Mouse (Mus musculus) lung, adult 18-20 months (tissue): ENCODE data around the gene Parp3.

Source experiments
- DNase-seq, 2 experiments: peaks; one replicate each; pipeline ENCODE4 v3.0.0; 2022; ENCODE audit warnings: mixed read lengths in 2 of 2

The Parp3 gene

DNA sequence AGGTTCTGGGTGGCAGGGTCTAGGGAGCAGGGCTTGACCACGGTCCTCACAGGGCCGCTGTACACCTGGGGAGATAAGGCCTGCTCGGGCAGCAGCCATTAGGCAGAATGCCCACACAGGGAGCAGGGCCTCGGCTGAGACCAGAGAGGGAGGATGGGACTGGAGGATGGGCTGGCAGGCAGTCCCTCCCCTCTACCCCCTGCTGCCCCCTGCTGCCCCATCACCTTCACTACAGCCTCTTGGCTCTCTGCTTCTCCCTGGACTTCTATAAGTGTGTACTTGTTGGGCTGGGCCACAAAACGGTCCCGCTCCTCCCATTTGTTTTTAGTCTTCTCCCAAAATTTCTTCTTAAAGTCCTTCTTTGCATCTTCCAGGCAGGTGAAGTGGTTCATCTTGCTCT lies 2.3 kb downstream of the Parp3 start:
- peak; percentile 76 to 81 for DNase-seq

- DNase-seq: no peak
Observed at GRCm38 (mm10) chr9:106473753-106474105, 3.0 kb downstream of the Parp3 start.

DNA sequence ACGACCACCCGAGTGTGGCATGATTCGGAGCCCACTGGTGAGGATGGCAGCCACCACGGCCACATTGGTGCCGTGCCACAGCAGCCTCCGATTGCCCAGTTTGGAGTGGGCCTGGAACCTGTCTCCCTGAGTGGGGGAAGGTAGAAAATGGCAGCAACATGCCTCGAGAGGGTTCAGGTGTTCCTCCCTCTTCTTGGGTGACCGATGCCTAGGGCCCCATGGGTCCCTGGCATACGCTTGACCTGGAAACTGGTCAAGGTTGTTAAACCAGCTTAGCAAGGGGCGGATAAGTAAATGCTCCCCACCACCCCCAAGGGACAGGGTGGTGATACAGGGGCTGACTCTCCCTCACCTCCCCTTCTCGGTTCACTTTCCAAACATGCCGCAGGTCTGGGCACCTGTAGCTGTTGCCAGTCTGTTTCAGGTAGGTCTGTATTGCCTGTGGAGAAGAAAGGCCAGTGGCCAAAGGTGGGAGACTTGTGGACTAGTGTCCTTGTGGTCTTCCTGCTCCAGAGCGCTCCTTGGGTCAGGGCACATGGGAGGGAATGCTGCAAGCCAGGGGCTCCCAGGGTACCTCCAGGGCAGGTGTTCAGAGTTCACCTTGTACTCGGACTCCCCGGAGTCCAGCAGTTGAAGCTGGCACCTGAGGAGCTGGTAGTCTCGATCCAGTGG lies 3.5 kb downstream of the Parp3 start:
- no peak for DNase-seq

DNA sequence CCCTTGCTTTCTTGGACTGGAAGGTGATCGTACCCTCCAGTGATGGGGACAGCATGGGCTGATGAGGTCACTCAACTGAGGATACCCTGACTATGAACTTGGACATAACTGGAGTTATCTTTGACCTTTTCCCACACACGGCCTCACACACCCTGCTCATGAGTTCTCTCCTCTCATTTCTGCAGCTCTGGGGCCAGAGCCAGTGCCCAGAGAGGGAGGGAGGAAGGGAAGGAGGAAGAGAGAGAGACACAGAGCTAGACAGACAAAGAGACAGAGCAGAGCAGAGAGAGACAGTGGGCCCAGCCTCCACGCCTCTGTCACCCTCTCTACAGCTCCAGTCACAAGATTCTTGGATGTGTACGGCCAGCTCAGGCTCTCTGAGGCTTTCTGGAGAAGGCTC lies 4.4 kb downstream of the Parp3 start:
- no peak for DNase-seq

- peak; percentile 69 to 79 for DNase-seq
Observed at GRCm38 (mm10) chr9:106471892-106472291, 4.9 kb downstream of the Parp3 start.

DNA sequence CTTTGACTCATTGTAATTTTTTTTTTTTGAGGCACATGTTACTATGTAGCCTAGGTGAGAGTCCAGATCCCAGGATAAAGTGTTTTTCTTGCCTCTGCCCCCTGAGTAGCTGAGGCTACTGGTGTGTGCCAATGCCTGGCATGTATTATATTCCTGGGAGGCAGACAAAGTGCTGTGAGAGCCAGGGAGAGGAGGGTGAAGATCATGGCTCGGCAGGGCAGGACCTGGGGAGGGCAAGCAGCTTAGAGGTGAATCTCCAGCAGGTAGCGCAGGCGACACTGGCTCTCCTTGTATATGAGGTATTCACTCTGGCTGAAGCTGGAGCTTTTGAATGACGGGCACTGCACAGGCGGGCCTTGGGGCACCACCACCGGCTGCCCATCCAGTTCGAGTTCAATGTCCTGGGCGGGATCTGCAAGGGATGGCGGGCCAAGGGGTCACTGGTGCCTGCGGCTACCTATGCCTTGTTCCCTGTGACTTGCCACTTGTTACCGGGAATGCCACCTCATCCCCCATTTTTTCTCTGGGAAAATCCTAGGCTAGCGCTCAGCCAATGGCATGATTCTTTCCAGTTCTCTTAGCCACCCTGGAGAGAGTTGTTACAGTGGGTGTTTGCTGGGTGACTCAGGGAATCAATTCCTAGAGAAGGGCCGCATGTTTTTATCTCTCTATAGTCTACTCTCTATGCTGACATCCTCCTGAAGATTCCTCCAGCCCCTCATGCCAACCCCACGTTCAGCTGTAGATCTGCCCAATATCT lies 5.6 kb downstream of the Parp3 start:
- DNase-seq: no peak

GRCm38 (mm10) chr9:106469776-106470175 lies 7.0 kb downstream of the Parp3 start:
- DNase-seq: no peak

DNA sequence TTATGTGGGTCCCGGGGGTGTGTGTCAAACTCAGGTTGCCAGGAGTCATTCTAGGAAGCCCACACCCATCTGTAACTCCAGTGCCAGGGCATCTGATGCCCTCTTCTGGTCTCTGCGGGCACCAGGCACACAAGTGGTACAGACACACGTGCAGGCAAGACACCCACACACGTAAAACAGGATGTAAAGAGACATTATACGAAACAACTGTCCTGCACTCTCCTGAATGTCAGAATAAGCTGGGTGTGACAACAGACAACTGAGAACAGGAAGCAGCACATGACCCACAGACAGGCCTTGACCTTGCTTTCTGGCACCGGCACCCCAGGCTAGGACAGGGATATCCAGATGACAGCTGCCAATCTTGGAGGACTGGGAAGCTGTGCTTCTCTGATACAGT lies 7.4 kb downstream of the Parp3 start:
- no peak for DNase-seq

GRCm38 (mm10) chr9:106467746-106468145 lies 9.0 kb downstream of the Parp3 start:
- no peak for DNase-seq

- no peak for DNase-seq
Observed at GRCm38 (mm10) chr9:106466721-106467120, 10.0 kb downstream of the Parp3 start.

GRCm38 (mm10) chr9:106465571-106466200 lies 11.1 kb downstream of the Parp3 start, which contains the start of gene Gpr62:
Gpr62 (minus strand) TSS chr9:106465938.
- no peak for DNase-seq

DNA sequence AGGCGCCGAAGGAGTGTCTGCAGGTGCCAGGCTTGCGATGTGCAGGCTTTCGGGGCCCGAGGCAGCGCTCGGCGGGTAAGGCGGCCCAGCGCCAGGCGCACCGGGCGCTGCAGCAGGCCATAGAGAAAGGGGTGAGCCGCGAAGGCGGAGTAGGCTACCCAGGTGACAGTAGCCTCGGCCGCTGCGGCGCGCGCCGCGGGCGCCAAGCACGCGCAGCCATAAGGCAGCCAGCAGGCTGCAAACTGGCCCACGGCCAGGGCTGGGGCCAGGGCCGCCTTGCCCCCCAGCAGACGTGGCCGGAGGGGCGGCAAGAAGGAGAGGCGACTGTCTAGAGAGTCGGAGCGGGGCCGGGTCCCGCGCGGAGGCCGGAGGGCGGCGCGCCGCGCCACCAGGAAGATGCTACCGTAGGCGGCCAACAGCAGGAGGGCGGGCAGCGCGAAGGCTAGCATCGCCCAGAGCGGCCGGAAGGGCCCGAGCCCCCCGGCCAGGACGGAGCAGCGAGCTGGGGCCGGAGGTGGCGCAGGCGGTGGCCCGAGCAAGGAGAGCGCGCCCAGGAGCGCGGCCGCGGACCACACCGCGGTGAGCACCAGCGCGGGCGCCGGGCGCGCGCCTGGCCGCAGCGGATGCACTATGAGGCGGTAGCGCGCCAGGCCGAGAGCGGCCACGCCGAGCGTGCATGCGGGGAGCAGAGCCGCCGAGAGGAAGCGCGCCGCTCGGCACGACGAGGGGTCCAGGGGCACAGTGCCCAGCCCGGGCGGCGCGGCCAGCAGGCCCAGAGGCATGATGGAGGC lies 11.8 kb downstream of the Parp3 start:
- no peak for DNase-seq

DNA sequence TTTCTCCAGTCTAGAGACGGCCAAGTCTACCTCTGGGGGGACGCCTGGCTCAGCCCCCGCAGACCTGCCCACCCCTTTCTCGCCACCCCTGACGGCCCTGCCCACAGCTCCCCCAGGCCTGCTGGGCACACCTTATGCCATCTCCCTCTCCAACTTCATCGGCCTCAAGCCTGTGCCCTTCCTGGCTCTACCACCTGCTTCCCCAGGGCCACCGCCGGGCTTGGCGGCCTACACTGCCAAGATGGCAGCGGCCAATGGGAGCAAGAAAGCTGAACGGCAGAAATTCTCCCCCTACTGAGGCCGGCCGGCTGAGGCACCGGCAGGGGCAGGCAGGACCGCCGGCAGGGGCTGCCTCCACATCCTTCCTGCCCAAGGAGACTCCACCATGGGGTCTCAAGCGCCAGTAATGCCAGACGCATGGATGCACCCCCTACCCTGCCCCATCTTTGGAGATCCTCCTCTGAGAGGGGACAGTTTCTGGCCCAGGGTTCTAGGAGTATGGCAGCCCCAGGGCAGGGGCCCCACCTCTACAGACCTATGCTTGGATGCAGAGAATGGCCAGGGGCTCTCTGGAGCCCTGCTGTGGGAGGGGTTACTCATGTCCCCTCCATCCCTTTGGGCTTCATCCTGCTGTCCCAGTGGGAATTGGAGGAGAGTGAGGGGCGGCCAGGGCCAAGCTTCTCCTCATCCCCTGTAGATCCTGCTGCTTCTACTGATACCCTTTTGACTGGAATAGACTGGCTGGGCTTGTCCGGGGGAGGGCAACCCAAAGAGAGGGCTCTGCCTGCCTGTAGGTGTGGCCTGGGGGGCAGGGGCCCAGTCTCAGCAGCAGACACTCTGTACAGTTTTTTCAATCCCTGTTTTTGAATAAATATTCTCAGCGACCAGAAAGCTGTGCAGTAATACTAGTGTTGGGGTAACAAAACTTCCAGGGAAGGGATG lies 13.4 kb downstream of the Parp3 start:
- no peak for DNase-seq

- no peak for DNase-seq
Observed at GRCm38 (mm10) chr9:106462430-106462800, 14.3 kb downstream of the Parp3 start.

DNA sequence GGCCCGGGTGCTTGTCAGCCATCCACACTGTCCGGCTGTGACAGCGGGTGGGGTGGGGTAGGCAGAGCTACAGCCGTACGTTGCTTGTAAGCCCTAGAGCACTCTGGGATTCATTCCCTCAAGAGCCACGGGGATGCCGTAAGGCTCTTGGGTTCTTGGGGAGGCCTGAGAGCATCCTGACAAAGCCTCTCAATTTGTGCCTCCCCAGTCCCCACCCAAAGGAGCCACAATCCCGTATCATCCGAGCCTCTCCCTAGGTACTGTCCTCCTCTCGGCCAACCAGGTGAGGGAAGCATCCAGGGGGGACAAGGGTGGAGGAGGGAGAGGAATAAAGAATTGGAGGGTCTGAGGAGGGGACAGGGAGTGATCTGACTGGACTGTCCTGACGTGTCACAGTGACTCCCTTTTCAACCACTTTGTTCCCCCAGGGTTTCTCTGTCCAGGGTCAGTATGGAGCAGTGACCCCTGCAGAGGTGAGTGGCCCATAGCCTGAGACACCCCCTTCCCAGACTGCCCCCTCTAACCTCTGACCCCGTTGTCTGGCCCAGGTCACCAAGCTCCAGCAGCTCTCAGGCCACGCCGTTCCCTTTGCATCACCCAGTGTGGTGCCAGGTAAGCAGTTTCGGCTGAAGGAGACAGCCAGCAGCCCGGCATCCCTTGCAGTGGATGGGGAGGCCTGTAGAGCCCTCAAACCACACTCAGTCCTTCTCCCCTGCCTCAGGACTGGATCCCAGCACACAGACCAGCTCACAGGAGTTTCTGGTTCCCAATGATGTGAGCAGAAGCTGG lies 14.9 kb downstream of the Parp3 start:
- no peak for DNase-seq

GRCm38 (mm10) chr9:106461026-106461415 lies 15.7 kb downstream of the Parp3 start:
- no peak for DNase-seq

- no peak for DNase-seq
Observed at GRCm38 (mm10) chr9:106460401-106461025, 16.2 kb downstream of the Parp3 start.

DNA sequence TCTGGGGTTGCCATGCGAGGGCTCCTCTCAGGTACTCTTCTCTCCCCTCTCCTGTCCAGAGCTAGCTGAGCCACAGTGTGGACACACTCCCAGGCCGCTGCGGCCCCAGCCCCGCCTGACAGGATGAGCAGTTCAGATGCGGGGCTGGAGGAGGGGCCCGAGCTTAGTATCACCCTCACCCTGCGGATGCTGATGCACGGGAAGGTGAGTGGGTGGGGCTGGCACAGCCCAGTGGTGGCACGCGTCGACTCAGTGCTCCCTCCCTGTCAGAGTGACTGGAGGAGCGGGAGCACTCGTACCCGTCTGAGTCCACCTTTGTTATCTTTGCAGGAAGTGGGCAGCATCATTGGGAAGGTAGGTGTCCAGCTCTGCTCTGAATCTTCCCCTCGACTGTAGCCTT lies 16.8 kb downstream of the Parp3 start:
- no peak for DNase-seq

DNA sequence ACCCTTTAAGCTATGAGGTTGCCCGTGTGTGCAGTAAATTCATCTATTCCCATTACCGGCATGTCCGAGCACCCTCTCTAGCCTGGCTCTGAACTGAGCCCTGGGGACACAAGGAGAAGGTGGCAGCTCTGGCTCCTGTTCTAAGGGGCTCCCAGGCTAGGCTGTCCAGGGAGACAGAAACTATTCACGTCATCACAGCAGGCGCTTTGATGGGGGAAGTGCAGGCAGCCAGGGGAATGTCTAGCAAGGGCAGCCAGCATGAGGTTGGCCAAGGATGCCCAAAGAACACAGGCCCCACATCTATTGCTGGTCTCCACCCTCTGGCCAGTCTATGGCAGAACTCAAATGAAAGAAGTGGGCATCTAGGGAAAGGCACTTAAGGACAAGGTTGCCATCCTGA lies 18.8 kb downstream of the Parp3 start:
- no peak for DNase-seq

DNA sequence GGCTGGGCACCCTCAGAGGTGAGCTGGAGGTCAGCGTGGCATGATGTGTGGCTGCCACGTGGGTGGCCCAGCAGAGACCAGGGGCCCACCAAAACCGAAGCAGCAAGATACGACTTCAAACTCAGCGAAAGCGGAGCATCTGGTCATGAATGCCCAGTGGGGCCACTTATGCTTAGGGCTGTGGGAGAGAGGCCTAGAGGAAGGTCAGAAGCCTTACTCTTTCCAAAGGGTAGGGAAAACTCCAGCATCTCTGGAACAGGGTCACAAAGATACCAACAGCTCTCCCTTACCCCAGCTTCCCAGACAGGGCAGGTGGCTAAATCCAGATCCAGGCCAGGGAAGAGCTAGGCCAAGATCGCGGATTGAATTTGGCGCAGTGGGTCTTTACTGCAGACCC lies 19.6 kb downstream of the Parp3 start:
- no peak for DNase-seq
